Mouse (Mus musculus) left cerebral cortex, postnatal 4 days (tissue): ENCODE results near the gene Parp1. TPM values are rescaled to one million over a fixed set of nuclear protein-coding genes. Genes with fewer than 3 reads are reported as not detected.
A peak's percentile ranks its signal among the peaks of the same experiment; 100 is the strongest.
"Not testable (repeated sequence)": the region's sequence is repeated elsewhere in the genome, so short reads cannot be mapped to it uniquely, and the experiment has no call there.

Experiments used
- DNase-seq: peaks from one replicate; pipeline ENCODE4 v3.0.0-alpha.2; 2022
- intact Hi-C: fragments of 180-260 bp; cut with DNase I; formaldehyde crosslinking; loops from one replicate; pipeline ENCODE4 v1.15.1; 2025
- microRNA-seq: library from miRNA; unstranded; fragments of <30 nt; microRNA quantifications from one replicate; pipeline ENCODE4 v1.2.0, GENCODE M21; 2022
- total RNA-seq, 2 experiments: library from RNA; stranded (reverse); gene quantifications; 2 replicates each; pipeline ENCODE4 v1.2.3; 2021

Gene Parp1
- total RNA-seq, 2 experiments from 2014 or later: 109 to 113 TPM

DNA sequence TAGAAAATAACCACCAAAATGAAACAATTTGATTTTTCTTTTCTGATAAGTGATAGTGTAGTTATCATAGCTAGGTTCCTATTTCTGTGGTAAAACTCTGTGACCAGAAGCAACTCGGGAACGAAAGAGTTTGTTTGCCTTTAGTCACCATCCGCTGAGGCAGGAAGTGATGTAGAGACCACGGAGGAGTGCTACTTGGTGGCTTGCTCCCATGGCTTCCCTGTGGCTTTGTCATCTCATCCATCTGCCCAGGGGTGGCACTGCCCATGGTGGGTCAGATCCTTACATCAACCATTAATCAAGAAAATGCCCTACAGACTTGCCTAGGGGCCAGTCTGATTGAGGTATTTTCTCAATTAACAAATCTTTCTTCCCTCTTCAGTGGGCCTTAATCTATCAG, 53.7 kb downstream of the Parp1 start:
- intact Hi-C loops: no loop called here

DNA sequence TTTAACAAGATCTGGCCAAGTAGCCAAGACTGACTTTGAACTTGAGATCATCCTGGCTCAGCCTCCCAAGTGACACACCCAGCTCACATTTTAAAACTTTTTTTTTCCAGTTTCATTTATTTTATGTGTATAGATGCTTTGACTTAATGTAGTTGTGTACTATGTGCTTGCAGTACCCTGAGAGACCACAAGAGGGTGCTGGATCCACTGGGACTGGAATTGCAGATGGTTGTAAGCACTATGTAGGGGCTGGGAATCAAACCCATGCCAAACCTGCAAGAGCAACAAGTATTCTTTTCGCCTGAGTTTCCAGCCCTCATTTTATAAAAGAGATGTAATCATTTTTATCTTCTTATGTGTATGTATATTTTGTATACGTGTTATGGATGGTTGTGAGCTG, 55.2 kb downstream of the Parp1 start:
- intact Hi-C loops: no loop called here

More for the DNA sequence above, 53.7 kb downstream of the Parp1 start:
- DNase-seq: no peak

DNA sequence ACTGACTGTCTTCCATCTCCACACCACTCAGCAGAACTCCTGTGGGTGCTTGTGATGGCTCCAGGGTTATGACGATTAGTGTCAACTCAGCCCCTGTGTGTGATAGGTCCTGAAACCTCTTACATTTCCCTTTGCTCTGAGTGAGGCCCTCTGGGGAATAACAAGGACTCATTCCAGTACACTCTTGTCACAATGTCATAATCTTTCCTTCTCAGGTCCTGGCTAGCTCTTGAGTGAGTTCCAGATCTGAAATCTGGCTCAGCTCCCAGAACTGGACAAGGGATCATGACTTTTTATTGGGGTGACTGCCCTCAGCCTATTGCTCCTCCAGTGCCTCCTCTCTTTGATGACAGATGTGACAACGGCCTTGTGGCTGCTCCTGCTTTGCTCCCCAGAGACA, 57.4 kb downstream of the Parp1 start:
- DNase-seq: no peak
- intact Hi-C loops: no loop called here

More for the DNA sequence above, 55.2 kb downstream of the Parp1 start:
- no peak for DNase-seq

DNA sequence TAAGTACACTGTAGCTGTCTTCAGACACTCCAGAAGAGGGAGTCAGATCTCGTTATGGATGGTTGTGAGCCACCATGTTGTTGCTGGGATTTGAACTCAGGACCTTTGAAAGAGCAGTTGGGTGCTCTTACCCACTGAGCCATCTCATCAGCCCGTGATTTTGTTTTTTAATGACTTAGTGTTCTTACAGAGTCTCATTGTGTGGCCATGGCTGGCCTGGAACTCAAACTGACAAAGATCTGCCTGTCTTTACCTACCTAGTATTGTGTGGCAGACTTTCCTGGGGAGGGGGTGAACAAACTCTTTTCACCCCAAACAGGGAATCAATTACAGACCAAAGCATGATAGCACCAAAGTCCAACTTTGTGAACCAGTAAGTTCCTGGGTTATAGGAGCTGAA, 69.1 kb downstream of the Parp1 start:
- DNase-seq, intact Hi-C loops: not testable (repeated sequence)

DNA sequence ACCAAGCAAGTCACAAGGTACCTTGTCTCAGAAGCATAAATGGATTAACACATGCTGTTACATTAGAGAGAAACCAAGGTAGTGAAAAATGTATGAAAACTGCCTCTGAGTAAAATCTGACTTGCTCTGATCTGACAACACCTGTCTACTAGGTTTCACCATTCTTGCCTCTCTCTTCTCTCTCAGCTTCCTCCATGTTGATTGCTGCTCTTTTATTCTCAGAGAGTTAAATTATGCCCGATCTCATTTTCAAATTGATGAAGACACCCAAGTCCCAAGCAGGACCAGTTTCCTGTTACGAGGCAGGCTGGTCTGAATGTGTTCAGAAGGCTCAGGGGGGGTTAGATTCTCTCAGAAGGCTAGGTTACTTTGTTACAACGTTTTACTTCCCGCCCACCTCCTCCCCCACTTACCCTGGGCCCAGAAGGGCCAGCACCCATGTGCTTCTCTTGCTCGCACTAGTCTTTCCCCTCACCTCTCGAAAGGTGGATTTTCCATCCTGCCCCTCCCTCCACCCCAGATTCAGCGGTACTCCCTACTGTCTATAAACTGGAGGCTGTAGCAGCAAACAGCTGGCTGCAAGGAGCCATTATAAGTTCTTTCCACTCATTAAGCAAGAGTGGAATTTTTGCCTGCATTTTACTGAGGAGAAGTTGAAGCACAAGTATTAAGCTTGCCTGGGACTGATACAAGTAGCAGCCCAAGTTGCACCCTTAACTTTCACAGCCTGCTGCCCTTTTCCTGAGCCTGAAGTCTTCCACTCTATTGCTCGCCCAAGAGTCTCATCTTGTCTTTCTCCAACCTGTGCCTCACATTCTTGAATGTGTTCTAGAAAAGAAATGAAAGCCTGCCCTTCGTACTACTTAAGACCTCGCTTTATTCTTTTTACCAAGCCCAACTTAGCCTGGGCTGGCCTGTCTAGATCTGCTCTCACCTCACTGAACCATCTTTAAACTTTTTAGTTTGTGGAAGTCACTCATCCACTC, 71.0 kb downstream of the Parp1 start:
- intact Hi-C loops: no loop called here
- DNase-seq: no peak

DNA sequence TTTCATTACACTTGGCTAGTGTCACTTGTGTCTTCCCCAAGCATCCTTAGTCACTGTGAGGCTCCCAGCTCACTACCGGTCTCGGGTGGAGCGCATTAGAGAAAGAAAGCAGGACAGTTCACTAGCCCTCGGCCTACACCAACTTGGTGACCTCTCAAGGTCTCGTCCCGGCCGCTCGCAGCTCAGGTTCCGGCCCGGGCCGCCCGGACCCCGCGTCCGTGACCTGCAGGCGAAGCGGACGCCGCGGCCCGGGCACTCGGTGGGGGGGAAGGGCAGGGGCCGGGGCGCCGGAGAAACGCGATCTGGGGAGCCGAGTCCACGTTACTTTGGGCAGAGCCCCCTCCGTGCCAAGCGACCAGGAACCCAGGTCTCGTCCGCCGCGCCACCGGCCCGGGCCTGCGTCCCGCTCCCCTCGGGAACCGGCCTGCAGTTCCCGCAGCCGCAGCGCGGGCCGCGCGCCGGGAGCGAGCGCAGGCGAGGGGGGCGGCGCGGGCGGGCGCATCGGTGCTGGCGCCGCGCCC, 71.9 kb downstream of the Parp1 start:
- DNase-seq: peak; percentile 44
- intact Hi-C loops: no loop called here

DNA sequence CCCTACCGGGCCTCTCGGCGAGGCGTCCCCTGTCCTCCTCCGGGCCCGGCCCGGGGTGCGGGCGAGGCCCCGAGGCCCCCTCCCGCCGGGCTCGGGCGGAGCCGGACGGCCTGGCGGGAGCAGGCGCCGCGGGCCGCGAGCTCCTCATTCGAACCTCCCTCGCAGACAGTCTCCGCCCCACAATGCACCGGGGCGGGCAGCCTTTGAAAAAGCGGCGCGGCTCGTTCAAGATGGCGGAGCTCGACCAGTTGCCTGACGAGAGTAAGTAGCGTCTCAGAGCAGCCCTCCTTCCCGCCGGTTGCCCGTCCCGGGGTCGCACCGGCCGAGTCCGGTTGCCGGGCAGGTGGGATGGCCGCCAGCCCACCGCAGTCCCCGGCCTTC, 72.4 kb downstream of the Parp1 start, which contains the start of gene Lin9:
Lin9 (plus strand) TSS at position 14 of the 381 bp plus-strand sequence.
- peak; percentile 94 for DNase-seq
- intact Hi-C loops: no loop called here

DNA sequence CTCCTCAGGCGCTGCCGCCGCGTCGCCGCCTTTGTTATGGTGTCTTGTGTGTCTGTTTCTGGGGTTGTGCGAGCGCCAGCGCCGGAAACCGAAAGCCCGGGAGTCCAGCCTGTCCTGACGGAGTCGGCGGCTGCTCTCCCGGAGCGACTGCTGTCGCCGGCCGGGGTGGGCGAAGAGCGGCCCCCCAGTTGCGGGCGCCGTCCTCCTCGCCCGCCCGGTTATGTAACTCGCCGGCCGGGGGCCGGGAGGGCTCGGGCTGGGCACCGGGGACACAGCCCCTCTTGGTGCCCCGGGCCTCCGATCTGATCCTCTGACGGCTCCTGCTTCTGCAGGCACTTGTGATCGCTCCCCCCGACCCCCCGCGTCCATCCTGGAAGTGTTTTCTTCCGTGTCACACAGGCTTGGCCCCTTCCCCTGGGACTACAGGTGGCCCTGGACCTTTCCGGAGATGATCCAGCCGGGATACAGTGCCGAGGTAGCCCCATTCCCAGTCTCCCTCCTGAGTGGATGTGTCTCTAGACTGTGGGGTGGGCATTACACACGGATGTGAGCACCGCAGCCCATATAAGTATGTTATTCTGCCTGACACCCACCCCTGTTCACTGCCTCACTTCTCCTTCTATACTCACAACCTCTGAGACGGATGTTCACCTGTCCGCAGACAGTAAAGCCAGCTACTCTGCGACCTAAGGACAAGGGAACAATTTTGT, 72.9 kb downstream of the Parp1 start:
- peak; percentile 59 for DNase-seq
- intact Hi-C loops: no loop called here

DNA sequence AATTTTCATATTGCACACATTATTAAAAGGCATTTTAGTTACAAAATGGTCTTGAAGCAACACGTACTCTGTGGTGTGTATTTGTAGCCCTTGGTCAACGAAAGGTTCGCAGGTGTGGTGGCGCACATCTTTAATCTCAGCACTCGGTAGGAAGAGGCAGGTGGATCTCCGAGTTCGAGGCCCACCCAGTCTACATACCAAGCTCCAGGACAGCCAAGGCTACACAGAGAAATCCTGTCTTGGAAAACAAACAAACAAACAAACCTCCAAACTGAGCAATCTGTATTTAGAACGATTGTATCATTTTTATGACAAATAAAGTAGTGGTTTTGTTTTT, 73.5 kb downstream of the Parp1 start:
- no peak for DNase-seq
- intact Hi-C loops: no loop called here

Small RNA genes within 50 kb of the gene (microRNA-seq; reads per million reads assigned to microRNA genes)
- gene Mir6904: not detected

Other genes starting within 250 kb of the Parp1 start
- 10 to 100 TPM; 12.1 to 12.3 TPM for gene Itpkb, start 238.4 kb upstream of the Parp1 start, total RNA-seq
- 10 to 100 TPM; 86.3 to 98.1 TPM for gene Stum, start 85.4 kb upstream of the Parp1 start, total RNA-seq
- gene Lin9, start 72.2 kb downstream of the Parp1 start, total RNA-seq: 1 to 10 TPM; 5.8 to 6.9 TPM
- gene Mixl1, start 128.1 kb downstream of the Parp1 start, total RNA-seq: not detected
- 10 to 100 TPM; 39.4 to 42.5 TPM for gene Acbd3, start 157.1 kb downstream of the Parp1 start, total RNA-seq
- gene H3f3a, start 245.0 kb downstream of the Parp1 start, total RNA-seq: 100 to 1,000 TPM; 848 to 881 TPM